10 mouse cellular contexts compared by ENCODE assay signal in the genomic region with DNA sequence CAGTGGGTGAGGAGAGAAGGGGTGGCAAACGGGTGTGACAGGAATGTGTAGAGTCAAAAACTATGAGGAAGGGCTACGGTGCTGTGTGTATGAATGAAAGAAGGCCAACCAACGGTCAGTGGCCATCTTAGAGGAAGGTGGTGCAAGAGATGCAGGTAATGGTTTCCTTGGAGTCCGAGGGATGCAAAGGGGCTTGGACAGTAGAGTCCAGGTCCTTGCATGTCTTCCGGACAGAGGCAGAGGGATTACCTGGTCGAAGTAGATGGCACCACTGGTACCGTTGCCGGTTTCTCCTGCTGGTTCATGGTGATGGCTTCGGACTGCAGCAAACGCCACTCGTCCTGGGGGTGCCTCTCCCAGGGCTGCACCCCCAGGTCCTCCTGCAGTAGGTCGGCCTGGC. TPM values are rescaled to one million over a fixed set of nuclear protein-coding genes. Genes with fewer than 3 reads are reported as not detected.
DNase-seq lines count a peak whose midpoint lies in the region; ATAC-seq lines count a peak whose summit lies in the region.
"Had no signal": no experiment of that assay in that cellular context is flagged by ENCODE, and none has a peak within 500 bp of the region (broad histone marks: within the 10 kb centered on the region; RNA-seq: fewer than 3 reads in every experiment).

No protein-coding gene starts in this region.

- 87% methylated on average over 12 of the region's 12 CpGs for WGBS in heart, embryonic 14.5 days
- 89% methylated on average over 12 of the region's 12 CpGs for WGBS in midbrain, embryonic 14.5 days
- WGBS in midbrain, embryonic 15.5 days, result 95% methylated on average over 12 of the region's 12 CpGs
- WGBS in limb, embryonic 15.5 days, result 85% methylated on average over 12 of the region's 12 CpGs

- no peaks in the 10 kb centered on the region for H3K9me3 ChIP-seq in heart, embryonic 14.5 days (ENCODE audit: control insufficient read depth, low read length)
- no peaks in the 10 kb centered on the region for H3K9me3 ChIP-seq in midbrain, embryonic 14.5 days (ENCODE audit: control insufficient read depth, low read length)
- no peaks in the 10 kb centered on the region for H3K9me3 ChIP-seq in midbrain, embryonic 15.5 days
- H3K9me3 ChIP-seq in limb, embryonic 15.5 days, result no peaks in the 10 kb centered on the region

- H3K4me3 ChIP-seq in heart, embryonic 14.5 days (ENCODE audit: control insufficient read depth in 1 of 2, insufficient read depth in 1 of 2, low read depth in 1 of 2, low read length in 2 of 2), result no peak overlapping the region
- no peak overlapping the region for H3K4me3 ChIP-seq in midbrain, embryonic 14.5 days (replicated peaks; ENCODE audit: low read depth, low read length)
- no peak overlapping the region for H3K4me3 ChIP-seq in midbrain, embryonic 15.5 days
- H3K4me3 ChIP-seq in limb, embryonic 15.5 days, result no peak overlapping the region
- H3K4me3 ChIP-seq: left cerebral cortex, adult 2 months had no signal

- no peak for DNase-seq in heart, postnatal 25 days (ENCODE audit: low spot score)
- no peak for DNase-seq in midbrain, embryonic 14.5 days
- DNase-seq in urinary bladder, adult 18-20 months (ENCODE audit: low spot score in 2 of 2), result no peak
- no peak for DNase-seq in spleen, postnatal 36 days (ENCODE audit: low spot score in 2 of 2)
- DNase-seq: right cerebral cortex, postnatal 14 days; thymus, postnatal 14 days had no signal

- peak overlapping the region; percentile 93; the same call in 1 of the 2 replicates for H3K9ac ChIP-seq in heart, embryonic 14.5 days (ENCODE audit: low read length)
- H3K9ac ChIP-seq in midbrain, embryonic 14.5 days (replicated peaks; ENCODE audit: low read length), result no peak overlapping the region
- no peak overlapping the region for H3K9ac ChIP-seq in midbrain, embryonic 15.5 days
- no peak overlapping the region for H3K9ac ChIP-seq in limb, embryonic 15.5 days

- no peak for ATAC-seq in heart, embryonic 14.5 days (ENCODE audit: insufficient number of reproducible peaks, insufficient read depth, low FRiP score, low read depth)
- ATAC-seq in midbrain, embryonic 14.5 days (ENCODE audit: low FRiP score, low TSS enrichment), result no peak
- ATAC-seq in midbrain, embryonic 15.5 days (replicated peaks), result no peak
- ATAC-seq in limb, embryonic 15.5 days (ENCODE audit: insufficient number of reproducible peaks, low FRiP score, low TSS enrichment, low read depth), result no peak

- intact Hi-C loops in heart, postnatal 25 days (cut with DNase I), result no loop called here

- peaks cover 27% of the 10 kb centered on the region for H3K36me3 ChIP-seq in heart, embryonic 14.5 days (ENCODE audit: control insufficient read depth, insufficient read depth, low read length)
- H3K36me3 ChIP-seq in midbrain, embryonic 14.5 days (ENCODE audit: control insufficient read depth, insufficient read depth, low read length), result peaks cover 20% of the 10 kb centered on the region
- H3K36me3 ChIP-seq in midbrain, embryonic 15.5 days (replicated peaks), result 0 out of 2 replicates have a peak, but pooled peaks cover 7% of the 10 kb centered on the region
- peaks cover 24% of the 10 kb centered on the region for H3K36me3 ChIP-seq in limb, embryonic 15.5 days

- H3K4me1 ChIP-seq in heart, embryonic 14.5 days (ENCODE audit: control insufficient read depth in 2 of 2, insufficient read depth in 2 of 2, low read length in 2 of 2), result peaks cover 14 to 27% of the 10 kb centered on the region in 2 experiments
- H3K4me1 ChIP-seq in midbrain, embryonic 14.5 days (ENCODE audit: control insufficient read depth, insufficient read depth, low read length), result peaks cover 12% of the 10 kb centered on the region
- peaks cover 24% of the 10 kb centered on the region for H3K4me1 ChIP-seq in midbrain, embryonic 15.5 days
- peaks cover 32% of the 10 kb centered on the region for H3K4me1 ChIP-seq in limb, embryonic 15.5 days

- H3K4me2 ChIP-seq in heart, embryonic 14.5 days (ENCODE audit: low read length), result peak overlapping the region; percentile 81
- no peak overlapping the region for H3K4me2 ChIP-seq in midbrain, embryonic 14.5 days (ENCODE audit: low read length)
- H3K4me2 ChIP-seq in midbrain, embryonic 15.5 days, result no peak overlapping the region
- no peak overlapping the region for H3K4me2 ChIP-seq in limb, embryonic 15.5 days

- no peaks in the 10 kb centered on the region for H3K27me3 ChIP-seq in heart, embryonic 14.5 days (ENCODE audit: control insufficient read depth, insufficient read depth, low read length)
- H3K27me3 ChIP-seq in midbrain, embryonic 14.5 days (ENCODE audit: control insufficient read depth, insufficient read depth, low read length), result no peaks in the 10 kb centered on the region
- no peaks in the 10 kb centered on the region for H3K27me3 ChIP-seq in midbrain, embryonic 15.5 days (replicated peaks)
- no peaks in the 10 kb centered on the region for H3K27me3 ChIP-seq in limb, embryonic 15.5 days

- H3K27ac ChIP-seq in heart, embryonic 14.5 days (replicated peaks in 1 of 2; ENCODE audit: control insufficient read depth in 1 of 2, insufficient read depth in 1 of 2, low read depth in 2 of 2, low read length in 2 of 2), result peak overlapping the region; percentile 87 to 94; a peak in 3 of 4 replicates
- H3K27ac ChIP-seq in midbrain, embryonic 14.5 days (replicated peaks; ENCODE audit: low read depth, low read length), result 0 out of 2 replicates have a peak overlapping the region, but pooled peaks have one; percentile 71
- no peak overlapping the region for H3K27ac ChIP-seq in midbrain, embryonic 15.5 days
- H3K27ac ChIP-seq in limb, embryonic 15.5 days, result peak overlapping the region; percentile 94; the same call in 1 of the 2 replicates
- H3K27ac ChIP-seq: left cerebral cortex, adult 2 months had no signal

RNA-seq across cellular contexts. Expression of gene Cbln3, which starts 0.5 kb away (rescaled TPM):
- 0.24 and 0.61 TPM in 2 replicates for polyA plus RNA-seq in heart, embryonic 14.5 days (2014; fragmentation: Nextera tagmentation; extraction: Ambion mirVana)
- total RNA-seq in heart, postnatal 25 days (2021), result under 1 TPM in 1 of 2 experiments, not detected in 1; 0.14 TPM
- 0.19 and 0.20 TPM in 2 replicates for polyA plus RNA-seq in midbrain, embryonic 14.5 days (2014; fragmentation: Nextera tagmentation; extraction: Ambion mirVana)
- 0.19 and 0.20 TPM in 2 replicates for polyA plus RNA-seq in midbrain, embryonic 15.5 days (2015; fragmentation: Nextera tagmentation; extraction: Ambion mirVana)
- 0.24 and 0.46 TPM in 2 replicates for polyA plus RNA-seq in limb, embryonic 15.5 days (2015; fragmentation: Nextera tagmentation; extraction: Ambion mirVana)

RNA-seq across cellular contexts. Expression of gene Khnyn, which starts 1.1 kb away (rescaled TPM):
- polyA plus RNA-seq in heart, embryonic 14.5 days (2014; fragmentation: Nextera tagmentation; extraction: Ambion mirVana), result 5.7 and 6.1 TPM in 2 replicates
- 10 to 100 TPM; 11.6 to 13.5 TPM for total RNA-seq in heart, postnatal 25 days (2021)
- 6.5 and 7.1 TPM in 2 replicates for polyA plus RNA-seq in midbrain, embryonic 14.5 days (2014; fragmentation: Nextera tagmentation; extraction: Ambion mirVana)
- 10.9 and 11.4 TPM in 2 replicates for polyA plus RNA-seq in midbrain, embryonic 15.5 days (2015; fragmentation: Nextera tagmentation; extraction: Ambion mirVana)
- polyA plus RNA-seq in limb, embryonic 15.5 days (2015; fragmentation: Nextera tagmentation; extraction: Ambion mirVana), result 18.6 and 20.5 TPM in 2 replicates

RNA-seq across cellular contexts. Expression of gene Sdr39u1, which starts 16.4 kb away (rescaled TPM):
- 51.6 and 52.1 TPM in 2 replicates for polyA plus RNA-seq in heart, embryonic 14.5 days (2014; fragmentation: Nextera tagmentation; extraction: Ambion mirVana)
- 100 to 1,000 TPM; 107 to 108 TPM for total RNA-seq in heart, postnatal 25 days (2021)
- polyA plus RNA-seq in midbrain, embryonic 14.5 days (2014; fragmentation: Nextera tagmentation; extraction: Ambion mirVana), result 125 and 142 TPM in 2 replicates
- polyA plus RNA-seq in midbrain, embryonic 15.5 days (2015; fragmentation: Nextera tagmentation; extraction: Ambion mirVana), result 169 and 175 TPM in 2 replicates
- 87.1 and 91.0 TPM in 2 replicates for polyA plus RNA-seq in limb, embryonic 15.5 days (2015; fragmentation: Nextera tagmentation; extraction: Ambion mirVana)

RNA-seq across cellular contexts. Expression of gene Nynrin, which starts 29.9 kb away (rescaled TPM):
- polyA plus RNA-seq in heart, embryonic 14.5 days (2014; fragmentation: Nextera tagmentation; extraction: Ambion mirVana), result 11.0 and 12.4 TPM in 2 replicates
- 1 to 10 TPM; 8.2 to 9.7 TPM for total RNA-seq in heart, postnatal 25 days (2021)
- polyA plus RNA-seq in midbrain, embryonic 14.5 days (2014; fragmentation: Nextera tagmentation; extraction: Ambion mirVana), result 6.5 and 11.2 TPM in 2 replicates
- 12.4 and 13.6 TPM in 2 replicates for polyA plus RNA-seq in midbrain, embryonic 15.5 days (2015; fragmentation: Nextera tagmentation; extraction: Ambion mirVana)
- 21.6 and 25.5 TPM in 2 replicates for polyA plus RNA-seq in limb, embryonic 15.5 days (2015; fragmentation: Nextera tagmentation; extraction: Ambion mirVana)
